Mouse (Mus musculus) brown adipose tissue, adult 24 weeks (tissue): ENCODE data around the gene Zfp644. TPM values are rescaled to one million over a fixed set of nuclear protein-coding genes. Genes with fewer than 3 reads are reported as not detected.
A peak's percentile ranks its signal among the peaks of the same experiment; 100 is the strongest.

ENCODE experiments used
- H3K27ac ChIP-seq: fragments of 200-500 bp; replicated peaks from 2 replicates; pipeline ENCODE4 v1.5.1; 2012; ENCODE audit warnings: low read depth, mild to moderate bottlenecking, low read length
- H3K4me1 ChIP-seq: fragments of 200-500 bp; 2 replicates; pipeline ENCODE4 v1.6.1; 2012; ENCODE audit warnings: low read length, mixed read lengths; ENCODE audit not compliant: control insufficient read depth, insufficient read depth, insufficient read length
- H3K4me3 ChIP-seq: fragments of 200-500 bp; 2 replicates; pipeline ENCODE4 v1.5.1; 2012; ENCODE audit warnings: low read depth, mild to moderate bottlenecking, low read length, moderate library complexity; ENCODE audit not compliant: insufficient read depth
- polyA plus RNA-seq: library from polyadenylated mRNA; stranded (reverse); fragments of >200 nt; gene quantifications from 2 replicates; pipeline ENCODE4 v1.2.4, GENCODE M21; 2012; ENCODE audit not compliant: missing spikeins, insufficient read depth, insufficient read length

The Zfp644 gene
- polyA plus RNA-seq: 7.5 and 17.4 TPM in 2 replicates

GRCm38 (mm10) chr5:106696396-106697337 lies at the start of gene Zfp644:
Zfp644 (minus strand) TSS chr5:106697287.
- H3K27ac ChIP-seq: peak within 1 kb of the TSS; percentile 75
- no peaks in the 10 kb centered on the region; the same call in 1 of the 2 replicates for H3K4me1 ChIP-seq
- peak within 1 kb of the TSS; percentile 68 for H3K4me3 ChIP-seq

GRCm38 (mm10) chr5:106739716-106740115 lies 42.6 kb upstream of the Zfp644 start:
- no peaks in the 10 kb centered on the region for H3K4me1 ChIP-seq
- no peak overlapping the region for H3K27ac ChIP-seq
- H3K4me3 ChIP-seq: no peak overlapping the region

- Histone ChIP-seq H3K4me3 (no peak overlapping the region), H3K27ac (no peak overlapping the region), H3K4me1 (no peaks in the 10 kb centered on the region)
These were observed 26.4 kb upstream of the Zfp644 start for GRCm38 (mm10) chr5:106723487-106723886.

GRCm38 (mm10) chr5:106722771-106723170 lies 25.7 kb upstream of the Zfp644 start:
- no peaks in the 10 kb centered on the region for H3K4me1 ChIP-seq
- no peak overlapping the region for H3K4me3 ChIP-seq
- no peak overlapping the region for H3K27ac ChIP-seq

GRCm38 (mm10) chr5:106711870-106712277 lies 14.8 kb upstream of the Zfp644 start:
- Histone ChIP-seq H3K4me3 (no peak overlapping the region), H3K4me1 (no peaks in the 10 kb centered on the region), H3K27ac (no peak overlapping the region)

- Histone ChIP-seq H3K27ac (no peak overlapping the region), H3K4me3 (no peak overlapping the region), H3K4me1 (no peaks in the 10 kb centered on the region)
These were observed 14.2 kb upstream of the Zfp644 start for GRCm38 (mm10) chr5:106711220-106711726.

GRCm38 (mm10) chr5:106710611-106711010 lies 13.5 kb upstream of the Zfp644 start:
- H3K27ac ChIP-seq: no peak overlapping the region
- no peaks in the 10 kb centered on the region for H3K4me1 ChIP-seq

GRCm38 (mm10) chr5:106710085-106710409 lies 13.0 kb upstream of the Zfp644 start:
- Histone ChIP-seq H3K4me1 (no peaks in the 10 kb centered on the region), H3K4me3 (no peak overlapping the region), H3K27ac (no peak overlapping the region)

More at GRCm38 (mm10) chr5:106710611-106711010, 13.5 kb upstream of the Zfp644 start:
- H3K4me3 ChIP-seq: no peak overlapping the region

- no peaks in the 10 kb centered on the region for H3K4me1 ChIP-seq
- no peak overlapping the region for H3K27ac ChIP-seq
- no peak overlapping the region for H3K4me3 ChIP-seq
These were observed 12.4 kb upstream of the Zfp644 start for GRCm38 (mm10) chr5:106709388-106710084.

- no peak overlapping the region for H3K4me3 ChIP-seq
- H3K27ac ChIP-seq: no peak overlapping the region
- no peaks in the 10 kb centered on the region for H3K4me1 ChIP-seq
These were observed 9.3 kb upstream of the Zfp644 start for GRCm38 (mm10) chr5:106706363-106706762.

- Histone ChIP-seq H3K4me1 (no peaks in the 10 kb centered on the region), H3K27ac (no peak overlapping the region), H3K4me3 (no peak overlapping the region)
These were observed 8.1 kb upstream of the Zfp644 start for GRCm38 (mm10) chr5:106705162-106705561.

- Histone ChIP-seq H3K27ac (peak overlapping the region; percentile 75), H3K4me1 (peaks cover 2% of the 10 kb centered on the region; the same call in 1 of the 2 replicates), H3K4me3 (peak overlapping the region; percentile 68)
These were observed 1.2 kb downstream of the Zfp644 start for GRCm38 (mm10) chr5:106695681-106696395.

GRCm38 (mm10) chr5:106695141-106695540 lies 1.9 kb downstream of the Zfp644 start:
- Histone ChIP-seq H3K4me3 (peak overlapping the region; percentile 68), H3K4me1 (peaks cover 2% of the 10 kb centered on the region; the same call in 1 of the 2 replicates), H3K27ac (no peak overlapping the region)

- H3K4me1 ChIP-seq: peaks cover 2% of the 10 kb centered on the region; the same call in 1 of the 2 replicates
- no peak overlapping the region for H3K27ac ChIP-seq
- H3K4me3 ChIP-seq: no peak overlapping the region
These were observed 2.4 kb downstream of the Zfp644 start for GRCm38 (mm10) chr5:106694683-106695082.

- Histone ChIP-seq H3K4me1 (peaks cover 2% of the 10 kb centered on the region; the same call in 1 of the 2 replicates), H3K4me3 (no peak overlapping the region), H3K27ac (no peak overlapping the region)
These were observed 4.1 kb downstream of the Zfp644 start for GRCm38 (mm10) chr5:106693034-106693433.
